Mouse (Mus musculus) left cerebral cortex, adult 6 months (tissue): ENCODE data around the gene Pkdcc. TPM values are rescaled to one million over a fixed set of nuclear protein-coding genes. Genes with fewer than 3 reads are reported as not detected.

Experiments used
- long read RNA-seq, 2 experiments: library from polyadenylated mRNA; unstranded; transcript quantifications; one replicate each; pipeline ENCODE4 v2.0.0; 2019 to 2020
- polyA plus RNA-seq: library from polyadenylated mRNA; unstranded; fragments of <200 nt; fragmentation: Nextera tagmentation; gene quantifications from 2 replicates; pipeline ENCODE4 v1.2.3, GENCODE M21; 2021

Pkdcc gene
- 0.80 and 0.91 TPM in 2 replicates for polyA plus RNA-seq
- long read RNA-seq, experiment 1, partial matches to known transcripts: 1 of 5 reads
- long read RNA-seq, experiment 1, other reads (novel, unspliced or antisense): 1 of 5 reads
- long read RNA-seq, experiment 2, partial matches to known transcripts: 0 of 1 reads
- long read RNA-seq, experiment 2, other reads (novel, unspliced or antisense): 0 of 1 reads

DNA sequence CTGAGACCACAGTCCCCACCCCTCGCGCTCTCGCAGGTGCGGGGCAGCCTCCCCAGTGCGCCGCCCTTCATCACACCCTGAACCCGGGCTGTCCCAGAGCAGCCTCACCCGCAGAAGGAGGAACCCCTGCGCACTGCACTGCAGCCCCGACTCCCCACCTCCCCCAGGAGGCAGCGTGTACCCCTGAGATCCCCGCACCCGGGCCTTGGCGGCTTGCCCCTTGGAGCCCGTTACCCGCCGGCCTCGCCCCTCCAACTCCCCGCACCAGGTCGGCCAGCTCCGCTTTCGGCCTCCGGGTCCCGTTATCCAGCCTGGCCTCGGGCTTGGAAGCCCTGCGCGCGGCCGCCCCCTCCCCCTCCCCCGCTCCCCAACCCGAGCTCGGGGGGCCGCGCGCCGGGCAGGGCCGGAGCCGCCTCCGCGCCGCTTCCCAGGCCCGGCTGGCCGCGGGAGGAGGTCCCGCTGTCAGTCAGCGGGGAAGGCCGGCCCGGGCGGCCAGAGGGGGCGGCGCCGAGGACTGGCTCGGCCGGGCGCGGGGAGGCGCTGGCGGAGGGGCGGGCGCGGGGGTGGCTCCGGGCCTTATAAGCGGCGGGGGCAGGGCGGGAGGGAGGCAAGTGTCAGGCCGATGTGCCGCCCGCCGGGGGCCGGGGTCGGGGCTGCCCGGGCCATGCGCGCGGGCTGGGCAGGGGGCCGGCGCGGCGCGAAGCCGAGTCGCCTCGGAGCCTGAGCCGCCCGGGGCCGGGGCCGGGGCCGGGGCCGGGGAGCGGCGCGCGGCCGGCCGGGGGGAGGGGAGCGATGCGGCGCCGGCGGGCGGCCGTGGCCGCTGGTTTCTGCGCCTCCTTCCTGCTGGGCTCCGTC, at the start of gene Pkdcc:
Gene Pkdcc, plus strand, starts transcription at position 619 of the 855 bp plus-strand sequence.

Other genes starting within 250 kb of the Pkdcc start
- gene Eml4, start 135.6 kb downstream of the Pkdcc start, polyA plus RNA-seq: 2.8 and 3.9 TPM in 2 replicates